Mouse (Mus musculus): ENCODE measurements around the gene Tex38.

The Tex38 gene

DNA sequence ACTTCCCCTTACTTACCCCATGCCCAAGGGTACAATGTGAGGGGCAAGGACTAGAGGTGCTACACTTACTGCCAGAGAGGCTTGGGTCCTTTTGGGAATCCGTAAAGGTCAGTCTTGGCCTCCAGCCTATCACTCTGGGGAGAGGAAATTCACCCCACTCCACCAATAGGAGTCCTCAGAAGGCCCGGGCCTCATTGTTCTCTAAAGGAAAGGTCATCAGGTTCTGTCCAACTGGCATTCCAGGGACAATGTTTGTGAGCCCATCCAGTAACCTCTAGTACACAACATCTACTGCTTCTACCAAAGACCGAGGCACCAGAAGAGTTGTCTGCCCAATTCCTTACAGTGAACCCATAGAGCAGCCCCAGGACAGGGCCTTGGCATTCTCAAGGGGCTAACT lies at the start of gene Tex38:
Tex38 (minus strand) TSS at position 101 of the 400 bp plus-strand sequence.
- DNase-seq (ENCODE audit: low read depth): no peak

DNA sequence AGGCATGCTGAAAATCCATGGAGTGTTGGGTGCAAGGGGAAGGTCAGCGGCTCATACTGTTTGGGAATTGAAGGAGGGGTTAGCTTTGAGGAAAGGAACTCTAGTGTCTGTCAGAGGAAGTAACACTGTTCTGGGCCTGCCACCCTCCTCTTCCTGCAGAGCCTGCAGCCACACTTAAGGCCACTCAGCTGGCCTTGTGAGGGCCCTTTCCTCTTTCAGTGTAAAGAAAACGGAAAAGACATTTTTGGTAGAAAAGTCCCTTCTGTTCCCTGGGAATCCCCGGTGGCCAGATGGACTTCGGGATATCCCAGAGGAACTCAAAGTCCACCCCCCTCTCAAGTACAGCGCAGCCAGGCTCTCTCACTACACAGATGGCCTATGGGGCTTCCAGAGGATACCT lies 49.7 kb upstream of the Tex38 start:
- no peak for DNase-seq (ENCODE audit: low read depth)

DNA sequence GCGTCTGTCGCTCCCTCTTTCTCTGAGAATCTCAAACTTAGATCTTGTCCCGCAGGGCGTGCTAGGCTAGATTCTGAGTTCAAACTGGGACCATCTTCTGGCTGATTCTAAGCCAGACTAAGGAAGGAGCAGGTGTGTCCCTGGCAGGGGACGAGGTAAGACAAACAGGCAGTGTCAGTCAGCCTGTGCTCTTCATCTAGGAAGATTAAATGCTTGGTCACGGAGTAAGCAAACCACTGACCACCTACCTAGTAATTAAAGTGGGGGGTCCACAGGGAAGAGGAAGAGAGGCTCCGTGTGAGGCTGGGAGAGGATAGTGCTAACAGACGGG lies 47.7 kb upstream of the Tex38 start:
- DNase-seq (ENCODE audit: low read depth): no peak

DNA sequence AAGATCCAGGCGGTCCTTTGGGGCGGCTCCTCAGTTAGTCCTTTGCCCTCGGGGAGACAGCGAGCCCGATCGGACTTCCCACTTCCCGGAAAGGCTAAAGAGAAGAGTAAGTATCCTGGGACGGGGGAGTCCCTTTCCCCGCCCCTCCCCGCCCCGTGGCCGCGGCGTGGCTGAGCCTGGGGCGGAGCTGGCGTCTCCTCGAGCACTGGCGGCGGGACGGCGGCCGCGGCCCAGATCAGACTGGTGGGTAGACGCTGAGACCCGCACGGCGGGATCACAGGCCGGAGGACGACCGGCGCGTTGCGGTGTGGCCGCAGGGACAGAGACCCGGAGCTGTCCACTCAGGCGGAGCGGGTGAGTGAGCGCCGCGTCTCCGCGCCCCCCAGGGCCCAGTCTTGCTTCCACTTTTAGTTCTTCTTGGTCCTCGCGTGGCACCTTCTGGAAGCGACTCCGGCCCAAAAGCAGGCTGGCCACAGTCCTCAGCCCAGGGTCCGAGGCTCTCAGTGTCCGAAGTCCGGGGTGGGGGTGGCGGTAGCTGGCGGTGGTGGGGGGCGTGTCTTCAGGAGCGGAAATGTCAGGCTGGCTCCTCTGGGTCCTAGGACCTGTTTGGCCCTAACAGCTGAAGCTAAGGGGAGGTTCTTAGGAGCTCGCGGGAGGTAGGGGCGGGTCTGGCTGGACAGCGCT lies 47.2 kb upstream of the Tex38 start, which contains the start of gene Mob3c:
Mob3c (plus strand) TSS at position 205 of the 684 bp plus-strand sequence.
- no peak for DNase-seq (ENCODE audit: low read depth)

DNA sequence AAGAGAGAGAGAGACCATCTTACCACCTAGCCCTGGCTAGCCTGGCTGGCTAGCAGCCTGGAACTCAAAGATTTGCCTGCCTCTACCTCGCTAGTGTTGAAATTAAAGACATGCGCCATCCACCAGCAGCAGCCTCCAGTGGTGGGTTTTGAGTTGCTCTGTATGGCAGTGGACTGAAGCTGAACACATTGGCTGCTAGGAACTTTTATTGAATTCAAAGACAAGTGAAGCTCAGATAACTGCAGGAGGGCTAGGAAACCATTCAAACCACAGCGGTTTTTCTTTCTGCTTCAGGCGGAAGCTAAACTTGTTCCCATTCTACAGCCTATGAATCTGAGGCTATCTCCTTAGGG lies 46.7 kb upstream of the Tex38 start:
- DNase-seq (ENCODE audit: low read depth): no peak

DNA sequence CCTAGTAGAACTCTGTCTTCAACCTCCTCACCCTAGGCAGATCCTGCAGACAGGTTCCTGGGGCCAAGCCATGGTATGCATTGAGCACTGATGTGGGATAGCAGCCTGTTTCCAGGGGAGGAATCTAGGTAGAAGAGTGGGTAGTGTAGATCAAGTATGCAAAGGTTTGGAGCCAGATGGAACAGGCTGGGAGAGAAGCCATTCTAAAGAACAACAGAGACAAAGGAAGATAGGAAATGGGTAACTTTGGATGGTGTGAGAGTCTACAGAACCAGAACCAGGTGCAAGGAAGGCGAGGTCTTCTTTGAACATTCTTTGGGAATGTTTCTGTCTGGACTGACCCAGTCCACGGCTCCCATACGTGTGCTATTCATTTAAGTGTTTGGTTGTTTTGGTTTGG lies 46.2 kb upstream of the Tex38 start:
- DNase-seq (ENCODE audit: low read depth): no peak

DNA sequence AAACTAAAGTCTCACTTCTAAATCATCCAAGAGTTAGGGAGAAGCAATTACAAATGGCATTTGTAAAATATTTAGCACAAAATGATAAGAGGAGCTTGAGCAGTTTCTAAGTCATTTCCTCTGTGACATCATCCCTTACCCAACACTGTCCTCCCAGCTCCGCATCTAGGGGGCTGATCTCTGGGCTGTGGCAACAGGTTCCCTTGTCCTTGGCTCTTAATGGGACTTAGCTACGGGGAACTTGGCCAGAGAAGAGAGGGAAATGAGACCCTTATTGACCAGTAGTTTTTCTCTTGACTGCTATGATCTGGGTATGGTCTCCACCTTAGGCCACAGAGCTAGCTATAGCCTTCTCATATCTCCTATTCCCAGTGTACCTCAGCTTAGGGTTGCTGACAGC lies 44.5 kb upstream of the Tex38 start:
- no peak for DNase-seq (ENCODE audit: low read depth)

DNA sequence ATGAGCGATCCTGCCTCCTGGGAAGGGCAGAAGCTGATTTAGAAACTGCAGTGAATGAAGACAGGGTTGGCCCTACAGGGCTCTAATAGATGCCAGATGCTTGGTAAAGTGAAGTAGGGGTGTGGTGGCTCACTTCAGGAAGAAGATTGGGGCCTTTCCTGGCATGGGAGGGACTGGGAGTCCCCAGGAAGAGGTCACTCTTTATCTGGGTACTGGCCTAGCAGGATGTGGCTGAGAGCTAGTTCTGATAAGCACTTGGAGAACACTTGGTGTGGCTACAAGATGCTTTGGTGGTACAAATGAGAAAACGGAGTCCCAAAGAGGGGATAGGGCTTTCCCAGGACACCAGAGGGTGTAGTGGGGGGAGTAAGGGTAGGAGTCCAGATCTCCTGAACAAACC lies 43.4 kb upstream of the Tex38 start:
- no peak for DNase-seq (ENCODE audit: low read depth)

DNA sequence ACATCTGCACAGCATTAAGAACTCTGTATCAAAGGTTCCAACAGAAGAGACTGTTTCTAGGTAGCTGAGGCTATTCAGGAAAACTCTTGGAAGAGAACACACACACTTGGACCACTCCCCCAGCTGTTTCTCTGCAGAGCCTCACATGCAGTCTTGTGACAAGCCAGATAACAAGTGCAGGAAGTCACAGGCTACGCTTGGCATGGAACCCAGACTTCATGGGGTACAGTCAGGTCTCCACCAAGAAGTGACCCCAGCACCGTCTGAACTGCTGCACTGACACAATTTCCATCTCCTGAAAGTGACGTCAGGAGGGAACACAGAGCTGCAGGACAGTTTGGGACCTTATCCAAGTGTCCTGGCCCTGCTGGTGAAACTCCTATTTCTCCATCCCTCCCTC lies 41.1 kb upstream of the Tex38 start:
- DNase-seq (ENCODE audit: low read depth): no peak

DNA sequence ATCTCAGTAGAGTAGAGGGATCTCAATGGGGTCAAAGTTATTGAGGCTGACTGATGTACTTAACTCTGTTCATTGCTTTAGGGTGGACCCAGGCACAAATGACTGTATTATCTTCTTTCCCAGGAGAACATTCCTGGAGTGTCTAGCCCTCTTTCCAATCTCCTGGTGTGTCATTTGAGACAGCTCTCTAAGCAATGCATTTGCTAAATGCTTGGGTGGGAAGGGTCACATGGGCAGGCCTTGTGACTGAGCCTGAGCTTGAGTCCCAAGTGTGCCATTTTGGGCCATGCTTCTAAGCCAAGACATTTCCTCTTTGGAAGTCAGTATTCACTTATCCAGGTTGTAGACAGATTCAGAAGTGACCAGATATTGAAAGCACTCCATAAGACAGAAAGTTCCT lies 40.6 kb upstream of the Tex38 start:
- no peak for DNase-seq (ENCODE audit: low read depth)

DNA sequence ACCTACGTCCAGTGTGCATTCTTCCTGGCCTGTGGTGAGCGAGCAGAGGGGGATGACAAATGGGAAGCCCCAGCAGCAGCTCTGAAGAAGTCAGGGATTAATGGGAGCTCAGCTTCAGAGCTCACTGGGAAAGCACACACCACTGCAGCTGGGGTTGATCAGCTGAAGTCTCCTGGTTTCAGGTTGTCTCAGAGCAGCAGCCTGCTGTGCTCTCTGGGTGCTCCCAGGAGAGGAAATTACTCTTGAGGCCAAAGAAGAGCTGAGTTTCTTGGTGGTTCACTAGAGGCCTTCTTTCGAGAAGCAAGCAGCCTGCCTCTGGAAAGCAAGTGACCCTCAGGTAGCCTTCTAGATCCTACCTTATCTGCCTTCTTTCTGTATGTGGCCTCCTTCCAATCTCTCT lies 40.1 kb upstream of the Tex38 start:
- no peak for DNase-seq (ENCODE audit: low read depth)

DNA sequence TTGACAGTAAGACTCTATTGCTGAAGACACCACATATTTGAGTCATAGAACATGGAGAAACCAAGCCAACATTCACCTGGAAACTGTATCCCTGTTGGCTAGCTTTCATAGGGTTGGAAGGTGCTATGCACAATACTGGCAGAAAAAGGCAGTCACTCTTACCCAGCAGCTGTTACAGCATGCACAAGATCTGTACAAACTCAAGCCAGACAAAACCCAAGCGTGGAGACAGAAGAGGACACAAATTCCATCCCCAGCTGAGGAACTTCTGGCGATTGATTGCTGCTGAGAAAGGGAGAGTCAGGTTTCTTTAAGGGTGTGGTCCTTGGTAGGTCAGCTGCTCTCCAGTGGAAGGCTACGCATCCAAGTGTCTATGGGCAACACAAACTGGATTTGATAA lies 39.4 kb upstream of the Tex38 start:
- no peak for DNase-seq (ENCODE audit: low read depth)

DNA sequence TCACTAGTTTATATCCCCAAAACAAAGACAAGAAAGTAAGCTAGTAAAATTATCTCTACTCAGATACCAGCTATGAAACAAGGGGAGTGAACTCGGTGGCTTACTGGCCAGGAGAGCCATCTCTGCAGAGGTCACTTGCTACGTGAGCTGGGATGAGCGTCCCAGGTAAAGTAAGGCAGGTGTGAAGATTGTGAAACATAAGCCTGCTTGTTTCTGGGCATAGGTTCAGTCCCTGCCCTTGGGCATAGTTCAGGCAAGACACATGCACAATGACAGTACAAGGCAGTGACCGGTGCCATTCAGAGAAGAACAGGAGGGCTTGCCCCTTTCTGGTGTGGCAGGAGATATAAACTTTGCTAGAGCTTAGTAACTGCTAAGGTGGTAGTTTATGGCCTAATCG lies 34.8 kb upstream of the Tex38 start:
- no peak for DNase-seq (ENCODE audit: low read depth)

DNA sequence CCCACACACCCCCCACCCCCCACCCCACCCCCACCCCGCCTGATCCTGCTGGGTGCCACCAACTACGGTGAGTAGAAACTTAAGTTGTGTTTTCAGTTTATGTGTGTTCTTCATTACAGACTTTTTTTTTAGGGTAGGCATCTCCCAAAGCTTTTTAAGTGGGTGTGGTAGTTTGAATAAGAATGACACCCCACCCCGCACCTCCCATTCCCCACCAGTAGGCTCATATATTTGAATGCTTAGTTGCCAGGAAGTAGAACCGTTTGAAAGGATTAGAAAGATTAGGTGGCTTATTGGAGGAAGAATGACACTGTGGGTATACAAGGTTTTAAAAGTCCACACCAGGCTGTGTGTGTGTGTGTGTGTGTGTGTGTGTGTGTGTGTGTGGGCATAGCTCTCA lies 31.5 kb upstream of the Tex38 start:
- no peak for DNase-seq (ENCODE audit: low read depth)

DNA sequence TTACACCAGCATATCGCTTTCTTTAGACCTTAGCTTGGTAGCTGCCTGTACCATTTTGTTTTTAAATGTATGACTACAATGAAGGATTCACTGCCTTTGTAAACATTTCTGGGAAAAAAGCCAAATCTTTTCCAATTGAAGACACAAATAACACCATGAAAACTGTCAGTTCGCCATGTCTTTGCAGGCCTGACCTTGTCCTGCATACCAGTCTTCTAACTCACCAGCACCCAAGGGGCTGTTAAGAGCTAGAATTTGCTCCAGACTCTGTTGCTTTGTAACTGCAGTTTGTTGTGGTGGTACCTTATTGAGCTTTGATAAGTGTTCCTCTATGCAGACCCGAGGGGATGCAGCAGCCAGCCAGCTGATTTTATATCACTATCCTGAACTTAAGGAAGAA lies 19.2 kb upstream of the Tex38 start:
- DNase-seq (ENCODE audit: low read depth): no peak

DNA sequence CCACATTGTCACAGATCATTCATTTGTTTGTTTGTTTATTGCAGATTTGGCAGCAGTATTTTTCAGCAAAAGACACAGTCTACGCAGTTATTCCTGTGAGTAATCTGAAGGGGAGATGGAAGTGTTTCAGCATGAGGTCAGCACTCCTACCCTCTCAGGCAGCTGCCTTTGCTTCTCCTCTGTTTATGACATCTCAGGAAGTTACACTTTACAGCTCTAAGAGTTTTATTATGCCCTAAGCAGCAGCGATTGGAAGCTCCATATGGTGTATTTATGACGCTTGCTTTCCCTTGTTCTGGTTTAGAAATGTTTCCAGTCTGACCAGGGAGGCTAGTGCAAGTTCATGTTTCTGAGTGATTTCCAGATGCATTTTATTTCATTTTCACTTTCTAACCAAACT lies 14.5 kb upstream of the Tex38 start:
- DNase-seq (ENCODE audit: low read depth): no peak

DNA sequence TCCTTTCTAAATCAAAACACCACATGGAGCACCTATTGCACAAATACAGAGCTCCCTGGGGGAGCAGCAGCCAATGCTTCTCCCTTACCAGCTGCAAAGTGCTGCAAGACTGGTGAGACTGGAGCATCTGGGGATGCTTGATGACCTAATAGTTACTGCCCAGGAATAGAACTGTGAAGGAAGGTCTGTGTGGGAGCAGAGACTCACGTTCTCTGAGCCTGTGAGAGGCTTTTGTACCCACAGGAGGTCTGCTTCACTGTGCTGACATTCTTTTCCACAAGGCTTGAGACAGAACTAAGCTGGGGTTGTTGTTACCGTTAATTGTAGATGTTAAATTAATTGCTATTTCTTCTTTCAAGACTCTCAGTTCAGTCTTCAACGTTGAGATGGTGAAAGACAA lies 10.0 kb upstream of the Tex38 start:
- DNase-seq (ENCODE audit: low read depth): no peak

DNA sequence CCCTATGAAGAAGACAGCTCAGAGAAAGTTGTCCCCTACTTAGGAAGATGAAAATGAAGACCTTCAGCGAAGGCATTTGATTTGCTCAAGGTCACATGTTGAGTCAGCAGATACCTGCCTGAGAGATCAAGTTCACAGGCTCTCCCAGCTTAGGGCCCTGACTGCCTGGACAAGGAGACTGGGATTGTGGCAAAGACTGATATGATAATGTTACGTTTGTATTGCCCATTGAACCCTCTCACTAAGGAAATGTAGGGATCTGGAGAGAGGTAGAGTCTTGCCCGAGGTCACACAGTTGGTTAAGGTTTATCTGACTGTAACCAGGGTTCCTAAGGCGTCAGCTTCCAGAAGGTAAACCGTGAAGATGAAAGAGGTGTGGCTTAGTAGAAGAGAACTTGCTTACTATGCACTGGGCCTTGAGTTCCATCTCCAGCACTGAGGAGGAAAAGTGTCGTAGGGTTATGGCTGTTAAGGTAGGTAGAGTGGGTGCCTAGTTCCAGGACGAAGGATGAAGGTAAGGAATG lies 4.8 kb upstream of the Tex38 start:
- no peak for DNase-seq (ENCODE audit: low read depth)

DNA sequence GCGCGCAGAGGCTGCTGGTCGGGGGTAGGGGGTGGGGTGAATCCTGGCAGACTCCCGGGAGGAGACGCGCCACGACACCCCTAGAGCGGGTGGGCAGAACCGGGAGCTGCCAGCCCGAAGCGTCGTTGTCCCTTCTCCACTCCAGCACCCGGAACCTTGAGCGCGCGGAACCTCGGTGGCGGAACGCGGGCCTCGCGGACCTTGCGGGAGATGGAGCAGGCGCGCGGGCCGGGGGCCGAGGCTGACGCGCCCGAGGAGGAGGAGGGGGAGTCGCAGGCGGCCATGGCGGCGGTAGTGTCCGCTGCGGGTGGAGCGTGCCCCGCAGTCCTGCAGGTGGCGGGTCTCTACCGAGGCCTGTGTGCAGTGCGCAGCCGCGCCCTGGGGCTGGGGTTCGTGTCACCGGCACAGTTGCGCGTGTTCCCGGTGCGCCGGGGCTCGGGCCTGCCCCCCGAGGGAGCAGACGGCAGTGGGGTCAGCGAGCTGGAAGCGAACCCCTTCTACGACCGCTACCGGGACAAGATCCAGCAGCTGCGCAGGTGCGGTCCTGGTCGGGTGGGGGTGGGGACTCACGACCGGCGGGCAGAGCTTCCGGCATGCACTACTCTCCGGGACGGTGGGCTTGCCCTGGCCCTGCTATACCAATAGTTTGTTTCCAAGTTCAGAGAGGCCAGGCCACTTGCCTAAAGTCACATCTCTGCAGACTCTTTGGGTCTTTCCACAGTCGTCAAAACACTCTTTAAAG lies 4.1 kb upstream of the Tex38 start, which contains the start of gene Atpaf1:
Atpaf1 (plus strand) TSS at position 44 of the 742 bp plus-strand sequence.
- DNase-seq (ENCODE audit: low read depth): peak; percentile 50

DNA sequence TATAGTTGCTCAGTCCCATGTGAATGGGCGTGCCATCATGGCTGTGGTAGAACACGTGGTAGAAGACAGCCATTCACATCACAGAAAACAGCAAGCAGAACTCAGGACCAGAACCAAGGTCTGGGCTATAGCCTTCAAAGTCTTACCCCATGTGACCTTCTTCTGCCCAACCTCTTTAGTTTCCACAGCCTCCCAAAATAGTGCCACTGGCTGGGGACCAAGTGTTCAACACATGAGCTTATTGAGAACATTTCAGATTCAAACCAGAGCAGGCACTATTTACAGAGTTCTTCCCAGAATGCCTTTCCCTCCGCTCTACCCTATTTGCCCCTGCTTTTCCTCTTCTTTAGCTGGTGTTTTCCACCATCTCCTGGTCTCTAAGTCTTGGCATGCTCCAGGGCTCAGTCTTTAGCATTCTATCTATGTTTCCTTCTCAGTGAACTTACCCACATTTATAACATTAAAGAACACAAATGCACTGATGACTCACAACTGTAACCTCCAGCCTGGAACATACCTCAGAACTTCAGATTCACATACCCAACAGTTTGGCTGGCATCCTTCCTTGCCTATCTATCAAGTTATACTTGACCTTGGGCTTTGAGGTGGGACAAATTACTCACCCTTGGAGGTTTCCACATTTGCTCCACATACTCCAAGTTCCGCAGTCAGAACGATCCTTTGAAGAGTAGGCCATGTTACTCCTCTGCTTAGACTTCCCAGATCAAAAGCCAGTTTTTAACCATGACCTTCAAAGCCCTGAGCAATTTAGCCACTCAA lies 1.4 kb upstream of the Tex38 start:
- DNase-seq (ENCODE audit: low read depth): no peak

DNA sequence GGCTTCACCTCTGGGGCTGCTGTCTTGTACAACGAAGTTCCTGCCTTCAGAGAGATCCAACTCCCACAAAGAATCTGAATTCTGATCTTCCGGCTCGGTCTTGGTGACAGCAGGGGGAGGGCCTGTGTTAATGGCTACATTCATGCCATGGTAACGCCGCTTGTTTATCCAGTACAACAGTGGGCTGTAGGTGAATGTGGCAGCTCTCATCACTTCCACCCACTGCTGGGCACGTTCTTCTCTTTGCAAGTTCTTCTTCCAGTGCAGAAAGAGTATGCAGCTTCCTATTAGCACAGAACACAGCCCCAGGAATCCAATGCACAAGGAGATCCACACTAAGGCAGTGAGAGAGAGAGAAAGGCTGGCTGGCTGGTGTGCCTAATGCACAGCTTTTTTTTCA lies 549 bp downstream of the Tex38 start:
- no peak for DNase-seq (ENCODE audit: low read depth)

DNA sequence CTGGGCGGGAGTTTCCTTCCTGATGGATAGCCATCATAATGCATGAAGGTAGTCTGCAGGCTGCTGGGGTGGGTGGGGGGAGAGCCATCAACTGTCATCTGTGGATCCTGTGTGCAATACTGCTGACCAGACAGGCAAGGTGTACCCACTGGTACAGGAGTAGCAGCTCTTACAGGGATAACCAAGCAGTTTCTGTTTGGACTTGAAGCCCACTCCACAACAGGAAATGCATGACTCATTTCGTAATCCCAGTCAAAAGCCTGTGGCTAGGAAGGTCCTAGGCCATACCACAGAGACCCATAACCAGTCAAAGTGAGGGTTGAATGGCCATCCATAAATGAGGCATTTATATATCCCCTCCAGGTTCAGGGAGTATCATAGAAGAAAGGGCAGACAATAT lies 3.2 kb downstream of the Tex38 start:
- no peak for DNase-seq (ENCODE audit: low read depth)

DNA sequence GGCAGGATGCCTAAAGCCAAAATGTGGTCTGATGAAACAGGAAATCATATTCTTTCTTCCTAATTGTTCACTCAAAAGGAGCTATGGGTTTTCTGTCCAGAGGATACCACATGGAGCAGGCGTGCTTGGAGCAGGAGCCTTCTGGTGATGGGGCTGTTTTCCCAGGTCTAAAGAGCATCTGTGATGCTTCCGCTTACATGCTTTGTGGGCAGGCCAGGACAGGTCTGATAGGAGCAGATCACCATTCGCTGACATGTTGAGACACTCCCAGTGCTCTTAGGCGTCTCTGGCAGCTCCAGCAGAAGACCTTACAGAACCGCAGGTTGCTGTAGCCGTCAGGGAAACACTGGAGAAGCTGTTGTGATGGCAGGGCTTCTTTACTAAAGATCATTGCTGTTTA lies 5.8 kb downstream of the Tex38 start:
- no peak for DNase-seq (ENCODE audit: low read depth)

Data from c-Kit-positive CD71-negative TER-119-negative erythroid progenitor cells, embryonic 14.5 days (primary cell).